Mouse (Mus musculus): Measurements from ENCODE around the gene Cdkl2. TPM values are rescaled to one million over a fixed set of nuclear protein-coding genes. Genes with fewer than 3 reads are reported as not detected.

The Cdkl2 gene
- 6.9 TPM for polyA plus RNA-seq (2014; fragmentation: Illumina TruSeq; extraction: RNeasy Lipid Tissue Mini Kit (QIAGEN cat#74804); ENCODE audit: low replicate concordance)

DNA sequence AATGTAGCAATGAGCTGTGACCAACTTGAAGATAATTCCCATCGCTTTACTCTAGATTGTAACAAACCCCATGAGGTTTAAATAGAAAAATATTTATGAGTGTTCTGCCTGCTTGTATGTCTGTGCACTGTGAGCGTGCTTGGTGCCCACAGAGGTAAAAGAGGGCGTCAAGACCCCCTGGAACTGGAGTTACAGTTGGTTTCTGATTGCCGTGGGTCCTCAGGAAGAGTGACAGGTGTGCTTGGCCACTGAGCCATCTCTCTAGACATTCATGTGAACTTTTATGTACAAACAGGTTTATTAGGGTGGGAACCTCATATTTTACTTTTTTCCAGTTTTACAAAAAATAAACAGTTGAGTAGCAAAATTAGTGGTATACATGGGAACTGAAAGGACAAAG lies at the start of gene Cdkl2:
TSS of gene Cdkl2 (minus strand) at position 101 of the 400 bp plus-strand sequence.

DNA sequence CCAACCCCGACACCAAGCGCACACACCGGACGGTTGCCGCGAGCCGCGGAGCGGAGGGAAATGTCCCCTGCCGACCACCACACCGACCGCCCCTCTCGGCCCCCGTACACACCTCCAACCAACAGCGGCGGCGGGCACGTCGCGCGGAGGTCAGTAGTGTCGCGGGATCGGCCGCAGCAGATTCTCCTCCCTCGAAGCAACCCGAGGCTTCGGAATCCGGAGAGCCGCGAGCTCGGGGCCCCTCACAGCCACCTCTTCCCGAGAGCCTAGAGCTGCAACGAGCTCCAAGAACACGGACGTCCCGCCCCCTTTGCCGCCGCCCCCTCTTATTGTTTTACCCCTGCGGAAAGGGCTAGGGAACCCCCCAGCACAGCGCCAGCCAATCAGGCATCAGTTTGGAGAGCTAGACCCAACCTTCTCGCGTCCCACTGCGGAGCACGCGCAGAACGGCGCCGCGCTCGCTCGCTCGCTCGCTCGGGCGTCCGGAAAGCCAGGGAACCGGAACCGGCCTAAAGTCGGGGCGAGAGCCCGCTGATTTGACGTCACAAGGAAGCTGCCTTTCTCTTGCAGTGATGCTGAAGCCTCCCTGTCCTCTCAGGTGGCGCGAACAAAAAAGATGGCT lies 39.8 kb upstream of the Cdkl2 start, which contains the start of gene G3bp2:
TSS of gene G3bp2 (minus strand) at position 303 of the 622 bp plus-strand sequence.

DNA sequence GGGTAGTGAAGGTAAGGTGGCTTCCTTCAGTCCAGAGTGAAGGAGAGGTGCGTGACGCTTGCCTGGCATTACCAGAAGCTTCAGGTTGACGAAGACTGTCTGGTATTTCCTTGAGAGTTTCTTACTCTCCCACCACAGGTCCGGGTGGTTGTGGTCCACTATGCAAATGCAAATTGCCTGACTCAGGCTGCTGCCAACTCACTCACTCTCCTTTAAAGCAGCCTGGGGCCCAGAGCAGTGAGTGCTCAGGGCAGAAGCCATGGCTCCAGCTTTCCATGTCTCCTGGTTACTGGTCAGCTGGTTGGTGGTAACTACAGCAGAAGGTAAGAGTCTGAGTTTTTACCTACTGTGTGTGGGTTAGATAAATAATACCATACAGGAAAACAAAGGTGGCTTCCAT lies 56.4 kb downstream of the Cdkl2 start, which contains the start of gene Odaph:
TSS of gene Odaph (plus strand) at position 240 of the 400 bp plus-strand sequence.

DNA sequence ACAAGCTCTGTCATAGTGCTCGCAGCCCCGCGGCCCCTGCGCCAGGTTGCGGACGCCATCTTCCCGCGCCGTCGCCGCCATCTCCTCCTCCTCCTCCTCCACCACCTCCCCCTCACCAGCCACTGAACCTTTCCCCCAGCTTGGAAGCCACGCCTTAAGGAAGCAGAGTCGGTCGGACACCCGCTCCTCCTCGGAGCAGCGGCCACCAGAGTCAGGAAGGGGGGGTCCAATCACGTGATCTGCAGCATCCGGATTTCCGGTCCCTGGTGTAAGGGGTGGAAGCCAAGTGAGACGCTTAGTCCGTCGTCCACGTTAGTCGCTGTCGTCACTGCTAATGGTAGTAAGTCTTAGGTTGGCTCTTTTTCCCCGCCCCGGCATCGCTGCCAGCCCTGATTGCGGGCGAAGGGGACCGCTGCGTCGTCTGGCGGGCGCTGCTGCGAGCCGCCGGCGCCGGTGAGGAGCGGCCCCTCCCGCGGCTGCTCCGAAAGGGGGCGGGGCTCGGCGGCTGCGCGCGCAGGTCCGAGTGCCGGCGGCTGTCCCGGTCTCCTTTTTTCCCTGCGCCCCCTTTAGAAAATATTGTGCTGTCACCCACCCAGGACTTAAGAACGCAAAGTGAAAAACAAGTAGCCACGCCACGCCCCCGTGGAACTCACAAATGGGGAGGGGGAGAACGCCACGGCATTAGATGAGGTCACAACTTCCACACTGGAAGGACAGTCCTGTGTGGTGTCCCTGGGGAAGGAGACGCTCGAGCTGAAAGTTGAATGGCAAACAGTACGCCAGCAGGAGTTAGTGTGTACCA lies 80.8 kb downstream of the Cdkl2 start, which contains the start of gene Rchy1:
TSS of gene Rchy1 (minus strand) at position 430 of the 802 bp plus-strand sequence.

Other genes with a start within 250 kb of the Cdkl2 start
- gene Rchy1, start 80.8 kb downstream of the Cdkl2 start, polyA plus RNA-seq (2014; fragmentation: Illumina TruSeq; extraction: RNeasy Lipid Tissue Mini Kit (QIAGEN cat#74804); ENCODE audit: low replicate concordance), result 77.9 TPM
- not detected for gene Odaph, start 56.4 kb downstream of the Cdkl2 start, polyA plus RNA-seq (2014; fragmentation: Illumina TruSeq; extraction: RNeasy Lipid Tissue Mini Kit (QIAGEN cat#74804); ENCODE audit: low replicate concordance)
- gene G3bp2, start 39.8 kb upstream of the Cdkl2 start, polyA plus RNA-seq (2014; fragmentation: Illumina TruSeq; extraction: RNeasy Lipid Tissue Mini Kit (QIAGEN cat#74804); ENCODE audit: low replicate concordance), result 235 TPM
- 236 TPM for gene Uso1, start 94.1 kb upstream of the Cdkl2 start, polyA plus RNA-seq (2014; fragmentation: Illumina TruSeq; extraction: RNeasy Lipid Tissue Mini Kit (QIAGEN cat#74804); ENCODE audit: low replicate concordance)
- not detected for gene U90926, start 171.5 kb upstream of the Cdkl2 start, polyA plus RNA-seq (2014; fragmentation: Illumina TruSeq; extraction: RNeasy Lipid Tissue Mini Kit (QIAGEN cat#74804); ENCODE audit: low replicate concordance)
- gene Ppef2, start 212.4 kb upstream of the Cdkl2 start, polyA plus RNA-seq (2014; fragmentation: Illumina TruSeq; extraction: RNeasy Lipid Tissue Mini Kit (QIAGEN cat#74804); ENCODE audit: low replicate concordance), result 1.4 TPM
- gene Naaa, start 234.3 kb upstream of the Cdkl2 start, polyA plus RNA-seq (2014; fragmentation: Illumina TruSeq; extraction: RNeasy Lipid Tissue Mini Kit (QIAGEN cat#74804); ENCODE audit: low replicate concordance), result 21.5 TPM

Data from small intestine, adult 10 weeks (tissue).